13 mouse cellular contexts compared by ENCODE assay signal in the genomic region with DNA sequence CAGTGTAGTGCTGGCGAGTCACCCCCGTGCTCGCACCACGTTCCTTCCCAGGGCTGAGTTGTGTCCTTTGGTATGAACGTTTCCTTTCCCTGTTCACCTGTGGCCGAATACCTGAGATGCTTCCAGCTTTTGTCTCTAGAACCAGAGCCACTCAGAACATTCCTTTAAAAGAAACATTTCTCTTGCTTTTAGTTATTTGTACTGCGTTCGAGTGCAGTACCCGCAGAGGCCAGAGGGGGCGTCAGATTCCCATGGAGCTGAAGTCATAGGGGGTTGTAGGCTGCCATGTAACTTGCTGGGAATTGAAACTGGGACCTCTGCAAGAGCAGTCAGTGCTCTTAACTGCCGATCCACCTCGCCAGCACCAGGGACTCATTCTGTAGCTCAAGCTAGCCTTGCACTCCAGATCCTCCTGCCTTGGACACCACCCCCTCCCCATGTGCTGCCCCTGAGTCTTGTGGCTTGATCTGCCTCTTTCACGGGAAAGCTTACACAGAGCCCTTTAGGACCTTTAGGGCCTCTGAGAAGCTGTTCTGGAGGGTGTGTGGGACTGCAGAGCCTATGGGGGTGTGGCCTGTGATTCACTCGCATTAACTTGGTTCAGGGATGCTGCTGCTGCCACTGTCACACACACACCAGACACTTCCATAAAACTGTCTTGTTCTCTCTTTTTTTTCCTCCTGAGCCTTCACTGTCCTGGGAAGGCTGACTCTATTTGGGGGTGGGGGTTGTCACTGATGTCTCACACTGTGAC. TPM values are rescaled to one million over a fixed set of nuclear protein-coding genes. Genes with fewer than 3 reads are reported as not detected.
DNase-seq lines count a peak whose midpoint lies in the region; ATAC-seq and TF ChIP-seq lines count a peak whose summit lies in the region.
"Had no signal": no experiment of that assay in that cellular context is flagged by ENCODE, and none has a peak within 500 bp of the region (broad histone marks: within the 10 kb centered on the region; RNA-seq: fewer than 3 reads in every experiment).

No protein-coding gene starts in this region.

- peak; percentile 64 for TF ChIP-seq CTCF in lung, embryonic 14.5 days (IDR thresholded peaks at IDR 0.05; ENCODE audit: low read depth)
- peak; percentile 24; the same call in 1 of the 2 replicates for TF ChIP-seq CTCF in bone marrow, adult 2 months (IDR thresholded peaks at IDR 0.05; ENCODE audit: control insufficient read depth, insufficient read depth, low read length)

- 64% methylated on average over 14 of the region's 14 CpGs for WGBS in heart, embryonic 10.5 days
- WGBS in lung, embryonic 14.5 days, result 58% methylated on average over 14 of the region's 14 CpGs
- WGBS in bone marrow, adult 2 months, result 72% methylated on average over 14 of the region's 14 CpGs
- WGBS in stomach, embryonic 14.5 days, result 64% methylated on average over 14 of the region's 14 CpGs

- peak overlapping the region; percentile 16; the same call in 1 of the 2 replicates for H3K9ac ChIP-seq in lung, embryonic 14.5 days
- no peak overlapping the region for H3K9ac ChIP-seq in stomach, embryonic 14.5 days (replicated peaks; ENCODE audit: low read depth, low read length)

- TF ChIP-seq POLR2A in bone marrow, adult 2 months (IDR thresholded peaks at IDR 0.05; ENCODE audit: borderline replicate concordance, control insufficient read depth, low read depth, low read length), result no peak

- DNase-seq in heart, embryonic 10.5 days (ENCODE audit: low spot score), result no peak
- no peak for DNase-seq in heart, adult 18-20 months
- no peak for DNase-seq in lung, embryonic 14.5 days
- DNase-seq in lung, postnatal 25 days (ENCODE audit: low spot score), result no peak
- DNase-seq in ovary, adult 18-20 months (ENCODE audit: low spot score), result no peak
- no peak for DNase-seq in ovary, postnatal 36 days (ENCODE audit: low spot score)
- DNase-seq: cerebellum, adult 11-12 months; right cerebral cortex, postnatal 14 days had no signal

- no peak overlapping the region for H3K4me2 ChIP-seq in lung, embryonic 14.5 days
- no peak overlapping the region for H3K4me2 ChIP-seq in stomach, embryonic 14.5 days (replicated peaks; ENCODE audit: low read depth, low read length)

- H3K36me3 ChIP-seq in heart, embryonic 10.5 days, result no peaks in the 10 kb centered on the region
- H3K36me3 ChIP-seq in lung, embryonic 14.5 days (ENCODE audit: insufficient read depth), result no peaks in the 10 kb centered on the region
- H3K36me3 ChIP-seq in stomach, embryonic 14.5 days (ENCODE audit: control insufficient read depth, insufficient read depth, low read length), result no peaks in the 10 kb centered on the region

- H3K27ac ChIP-seq in heart, embryonic 10.5 days, result peak overlapping the region; percentile 77
- H3K27ac ChIP-seq in lung, embryonic 14.5 days (ENCODE audit: low read depth), result no peak overlapping the region
- H3K27ac ChIP-seq in bone marrow, adult 2 months (ENCODE audit: control insufficient read depth, insufficient read depth, low read depth, low read length, poor library complexity), result no peak overlapping the region
- H3K27ac ChIP-seq in stomach, embryonic 14.5 days (ENCODE audit: low read length), result peak overlapping the region; percentile 27; the same call in 1 of the 2 replicates

- H3K27me3 ChIP-seq in heart, embryonic 10.5 days (ENCODE audit: insufficient read depth, poor library complexity, severe bottlenecking), result no peaks in the 10 kb centered on the region; the same call in 1 of the 2 replicates
- no peaks in the 10 kb centered on the region for H3K27me3 ChIP-seq in lung, embryonic 14.5 days (ENCODE audit: insufficient read depth, low read length)
- H3K27me3 ChIP-seq in stomach, embryonic 14.5 days (ENCODE audit: control insufficient read depth, insufficient read depth, low read length), result no peaks in the 10 kb centered on the region
- H3K27me3 ChIP-seq: Patski had no signal

- no peaks in the 10 kb centered on the region for H3K9me3 ChIP-seq in heart, embryonic 10.5 days
- no peaks in the 10 kb centered on the region for H3K9me3 ChIP-seq in lung, embryonic 14.5 days (ENCODE audit: low read depth, low read length)
- H3K9me3 ChIP-seq in stomach, embryonic 14.5 days (ENCODE audit: control insufficient read depth, low read depth, low read length), result no peaks in the 10 kb centered on the region

- peaks cover 70% of the 10 kb centered on the region for H3K4me1 ChIP-seq in heart, embryonic 10.5 days
- H3K4me1 ChIP-seq in lung, embryonic 14.5 days (ENCODE audit: insufficient read depth), result peaks cover 15% of the 10 kb centered on the region; the same call in 1 of the 2 replicates
- peaks cover 4% of the 10 kb centered on the region; the same call in 1 of the 2 replicates for H3K4me1 ChIP-seq in bone marrow, adult 2 months (ENCODE audit: control insufficient read depth, insufficient read depth, low read length)
- peaks cover 21% of the 10 kb centered on the region for H3K4me1 ChIP-seq in stomach, embryonic 14.5 days (ENCODE audit: control insufficient read depth, insufficient read depth, low read length)

- no peak for ATAC-seq in lung, embryonic 14.5 days (ENCODE audit: insufficient read depth)
- no peak for ATAC-seq in stomach, embryonic 14.5 days (ENCODE audit: insufficient number of reproducible peaks, insufficient read depth, low FRiP score, low read depth)
- ATAC-seq: hindbrain, embryonic 16.5 days; midbrain, embryonic 16.5 days had no signal

- H3K4me3 ChIP-seq in heart, embryonic 10.5 days, result peak overlapping the region; percentile 4; the same call in 1 of the 2 replicates
- H3K4me3 ChIP-seq in lung, embryonic 14.5 days (ENCODE audit: low read depth, low read length), result no peak overlapping the region
- H3K4me3 ChIP-seq in bone marrow, adult 2 months (replicated peaks; ENCODE audit: control insufficient read depth, low read depth, low read length), result no peak overlapping the region
- H3K4me3 ChIP-seq in stomach, embryonic 14.5 days (ENCODE audit: low read depth, low read length), result no peak overlapping the region

RNA-seq across cellular contexts. Expression of a gene that starts 17.0 kb away (rescaled TPM):
- 17.1 and 20.1 TPM in 2 replicates for polyA plus RNA-seq in heart, embryonic 10.5 days (2016; fragmentation: Nextera tagmentation; extraction: Ambion mirVana)
- 10 to 100 TPM; 14.9 to 19.0 TPM for total RNA-seq in heart, adult 18-20 months (2021)
- 18.3 and 24.6 TPM in 2 replicates for polyA plus RNA-seq in lung, embryonic 14.5 days (2014; fragmentation: Nextera tagmentation; extraction: Ambion mirVana)
- polyA plus RNA-seq in bone marrow, adult 2 months (2011; ENCODE audit: insufficient read depth, insufficient read length, low replicate concordance, missing spikeins), result 6.3 and 17.9 TPM in 2 replicates
- 16.1 and 20.7 TPM in 2 replicates for polyA plus RNA-seq in stomach, embryonic 14.5 days (2014; fragmentation: Nextera tagmentation; extraction: Ambion mirVana)

RNA-seq across cellular contexts. Expression of a gene that starts 28.8 kb away (rescaled TPM):
- 39.7 and 47.3 TPM in 2 replicates for polyA plus RNA-seq in heart, embryonic 10.5 days (2016; fragmentation: Nextera tagmentation; extraction: Ambion mirVana)
- 1 to 10 TPM; 4.7 to 5.8 TPM for total RNA-seq in heart, adult 18-20 months (2021)
- polyA plus RNA-seq in lung, embryonic 14.5 days (2014; fragmentation: Nextera tagmentation; extraction: Ambion mirVana), result 22.9 and 24.4 TPM in 2 replicates
- polyA plus RNA-seq in bone marrow, adult 2 months (2011; ENCODE audit: insufficient read depth, insufficient read length, low replicate concordance, missing spikeins), result 10.7 and 29.8 TPM in 2 replicates
- polyA plus RNA-seq in stomach, embryonic 14.5 days (2014; fragmentation: Nextera tagmentation; extraction: Ambion mirVana), result 12.1 and 14.6 TPM in 2 replicates

RNA-seq across cellular contexts. Expression of a gene that starts 46.1 kb away (rescaled TPM):
- polyA plus RNA-seq in heart, embryonic 10.5 days (2016; fragmentation: Nextera tagmentation; extraction: Ambion mirVana), result 348 and 363 TPM in 2 replicates
- 100 to 1,000 TPM; 125 to 144 TPM for total RNA-seq in heart, adult 18-20 months (2021)
- 315 and 321 TPM in 2 replicates for polyA plus RNA-seq in lung, embryonic 14.5 days (2014; fragmentation: Nextera tagmentation; extraction: Ambion mirVana)
- polyA plus RNA-seq in bone marrow, adult 2 months (2011; ENCODE audit: insufficient read depth, insufficient read length, low replicate concordance, missing spikeins), result 78.1 and 118 TPM in 2 replicates
- 340 and 345 TPM in 2 replicates for polyA plus RNA-seq in stomach, embryonic 14.5 days (2014; fragmentation: Nextera tagmentation; extraction: Ambion mirVana)

Comparison
In these comparisons a context has a peak if more than half of its experiments do, and no peak if none do; other contexts are left out.
1. H3K27ac ChIP-seq: peak in heart, embryonic 10.5 days (single experiment) and stomach, embryonic 14.5 days (single experiment); none in lung, embryonic 14.5 days (single experiment) and bone marrow, adult 2 months (single experiment).